Mouse (Mus musculus): ENCODE results near the gene Nsf. TPM values are rescaled to one million over a fixed set of nuclear protein-coding genes. Genes with fewer than 3 reads are reported as not detected.
"Not testable (repeated sequence)": the region's sequence is repeated elsewhere in the genome, so short reads cannot be mapped to it uniquely, and the experiment has no call there.

The Nsf gene
- polyA plus RNA-seq, 2 experiments from 2014 or later = 69.0 to 94.8 TPM

GRCm38 (mm10) chr11:103891781-103892180 lies 62.1 kb downstream of the Nsf start:
- no peak for ATAC-seq

GRCm38 (mm10) chr11:103890337-103891186 lies 63.3 kb downstream of the Nsf start:
- ATAC-seq = no peak

GRCm38 (mm10) chr11:103887724-103888410 lies 66.0 kb downstream of the Nsf start:
- no peak for ATAC-seq

- no peak for ATAC-seq
These were observed 69.0 kb downstream of the Nsf start for GRCm38 (mm10) chr11:103884749-103885383.

GRCm38 (mm10) chr11:103883793-103884192 lies 70.1 kb downstream of the Nsf start:
- ATAC-seq = no peak

GRCm38 (mm10) chr11:103879476-103879875 lies 74.4 kb downstream of the Nsf start:
- ATAC-seq = not testable (repeated sequence)

GRCm38 (mm10) chr11:103878441-103878840 lies 75.4 kb downstream of the Nsf start:
- no peak for ATAC-seq

- no peak for ATAC-seq
These were observed 83.5 kb downstream of the Nsf start for GRCm38 (mm10) chr11:103870352-103870751.

GRCm38 (mm10) chr11:103867702-103868101 lies 86.2 kb downstream of the Nsf start:
- no peak for ATAC-seq

- ATAC-seq = no peak
These were observed 88.5 kb downstream of the Nsf start for GRCm38 (mm10) chr11:103865346-103865745.

GRCm38 (mm10) chr11:103864486-103864885 lies 89.4 kb downstream of the Nsf start:
- no peak for ATAC-seq

- no peak for ATAC-seq
These were observed 90.9 kb downstream of the Nsf start for GRCm38 (mm10) chr11:103862951-103863350.

GRCm38 (mm10) chr11:103859933-103860610 lies 93.8 kb downstream of the Nsf start:
- ATAC-seq = no peak

GRCm38 (mm10) chr11:103858760-103859159 lies 95.1 kb downstream of the Nsf start:
- no peak for ATAC-seq

- no peak for ATAC-seq
These were observed 97.2 kb downstream of the Nsf start for GRCm38 (mm10) chr11:103856641-103857040.

GRCm38 (mm10) chr11:103854294-103854693 lies 99.6 kb downstream of the Nsf start:
- no peak for ATAC-seq

- ATAC-seq = no peak
These were observed 100.5 kb downstream of the Nsf start for GRCm38 (mm10) chr11:103853284-103853920.

- ATAC-seq = no peak
These were observed 101.1 kb downstream of the Nsf start for GRCm38 (mm10) chr11:103852590-103853283.

GRCm38 (mm10) chr11:103848287-103848686 lies 105.6 kb downstream of the Nsf start:
- ATAC-seq = no peak

GRCm38 (mm10) chr11:103840834-103841233 lies 113.0 kb downstream of the Nsf start:
- ATAC-seq = no peak

- ATAC-seq = no peak
These were observed 114.9 kb downstream of the Nsf start for GRCm38 (mm10) chr11:103838955-103839354.

- no peak for ATAC-seq
These were observed 121.5 kb downstream of the Nsf start for GRCm38 (mm10) chr11:103832331-103832730.
